Comparison of ENCODE assay signal across 8 mouse cellular contexts in the genomic region with DNA sequence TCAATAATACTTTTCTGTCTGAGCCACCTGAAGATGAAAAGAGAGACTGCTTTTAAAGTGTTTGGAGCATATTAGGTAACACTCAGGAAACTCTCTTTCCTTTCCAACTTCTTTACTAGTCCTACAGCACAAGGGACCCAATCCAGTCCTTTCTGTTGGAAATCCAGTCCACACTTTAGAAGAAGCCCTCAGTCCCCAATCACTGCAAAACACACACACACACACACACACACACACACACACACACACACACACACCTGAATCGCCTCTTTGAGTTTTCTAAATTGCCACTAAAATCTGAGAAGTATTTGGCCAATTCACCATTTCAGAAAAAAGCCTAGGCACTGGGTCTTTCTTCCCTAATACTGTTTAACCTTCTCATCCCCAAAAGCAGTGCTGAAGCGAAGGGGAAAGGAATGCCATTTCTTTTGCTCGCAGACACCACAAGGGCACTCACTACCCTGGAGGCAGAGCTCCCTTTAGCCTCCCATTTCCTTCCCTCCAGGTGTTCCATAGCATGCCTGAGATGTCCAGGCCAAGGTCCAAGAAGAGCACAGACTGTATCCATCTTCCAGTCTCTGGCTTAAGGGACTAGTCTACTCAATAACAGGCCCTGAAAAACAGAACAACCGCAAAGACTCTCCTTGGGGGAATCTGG. TPM values are rescaled to one million over a fixed set of nuclear protein-coding genes. Genes with fewer than 3 reads are reported as not detected.
DNase-seq lines count a peak whose midpoint lies in the region; ATAC-seq and TF ChIP-seq lines count a peak whose summit lies in the region.

No protein-coding gene starts in this region.

- no peaks in the 10 kb centered on the region for H3K4me1 ChIP-seq in neural tube, embryonic 12.5 days
- H3K4me1 ChIP-seq in neural tube, embryonic 15.5 days: peaks cover 2% of the 10 kb centered on the region; the same call in 1 of the 2 replicates
- H3K4me1 ChIP-seq in hindbrain, postnatal 0 days (ENCODE audit: insufficient read depth, low read length): no peaks in the 10 kb centered on the region
- no peaks in the 10 kb centered on the region for H3K4me1 ChIP-seq in stomach, postnatal 0 days (replicated peaks; ENCODE audit: control insufficient read depth, insufficient read depth)
- no peaks in the 10 kb centered on the region for H3K4me1 ChIP-seq in thymus, adult 2 months (replicated peaks; ENCODE audit: control insufficient read depth, insufficient read depth, low read length)

- H3K27me3 ChIP-seq in neural tube, embryonic 12.5 days (replicated peaks): no peaks in the 10 kb centered on the region
- H3K27me3 ChIP-seq in neural tube, embryonic 15.5 days (replicated peaks): no peaks in the 10 kb centered on the region
- no peaks in the 10 kb centered on the region for H3K27me3 ChIP-seq in hindbrain, postnatal 0 days (ENCODE audit: insufficient read depth, low read length)
- no peaks in the 10 kb centered on the region for H3K27me3 ChIP-seq in stomach, postnatal 0 days (ENCODE audit: control insufficient read depth, insufficient read depth, low read length)
- H3K27me3 ChIP-seq in thymus, adult 2 months (ENCODE audit: control insufficient read depth, insufficient read depth, low read length): no peaks in the 10 kb centered on the region

- WGBS in neural tube, embryonic 12.5 days: 28% methylated on average over 4 of the region's 4 CpGs
- 30% methylated on average over 4 of the region's 4 CpGs for WGBS in neural tube, embryonic 15.5 days
- 31% methylated on average over 4 of the region's 4 CpGs for WGBS in hindbrain, postnatal 0 days
- 37% methylated on average over 4 of the region's 4 CpGs for WGBS in stomach, postnatal 0 days
- WGBS in thymus, adult 2 months: 56% methylated on average over 4 of the region's 4 CpGs

- H3K4me2 ChIP-seq in neural tube, embryonic 12.5 days (replicated peaks): peak overlapping the region; percentile 16; the same call in 1 of the 2 replicates
- H3K4me2 ChIP-seq in neural tube, embryonic 15.5 days: no peak overlapping the region
- H3K4me2 ChIP-seq in hindbrain, postnatal 0 days (ENCODE audit: low read depth, low read length): 0 out of 2 replicates have a peak overlapping the region, but pooled peaks have one; percentile 16
- no peak overlapping the region for H3K4me2 ChIP-seq in stomach, postnatal 0 days (replicated peaks; ENCODE audit: low read depth)

- no peak for TF ChIP-seq CTCF in hindbrain, postnatal 0 days (IDR thresholded peaks at IDR 0.05; ENCODE audit: low read depth)
- no peak for TF ChIP-seq CTCF in stomach, postnatal 0 days (IDR thresholded peaks at IDR 0.05; ENCODE audit: low read depth)
- TF ChIP-seq CTCF in thymus, adult 2 months (IDR thresholded peaks at IDR 0.05; ENCODE audit: borderline replicate concordance, control insufficient read depth, extremely low read depth, insufficient read depth, low read length, poor library complexity): no peak

- no peak overlapping the region for H3K9ac ChIP-seq in neural tube, embryonic 12.5 days
- no peak overlapping the region for H3K9ac ChIP-seq in neural tube, embryonic 15.5 days (replicated peaks)
- H3K9ac ChIP-seq in hindbrain, postnatal 0 days (replicated peaks; ENCODE audit: low read length): no peak overlapping the region
- no peak overlapping the region for H3K9ac ChIP-seq in stomach, postnatal 0 days (ENCODE audit: low read length)

- TF ChIP-seq EP300 in stomach, postnatal 0 days (optimal IDR thresholded peaks at IDR 0.05): no peak

- H3K27ac ChIP-seq in neural tube, embryonic 12.5 days: no peak overlapping the region
- no peak overlapping the region for H3K27ac ChIP-seq in neural tube, embryonic 15.5 days (replicated peaks)
- no peak overlapping the region for H3K27ac ChIP-seq in hindbrain, postnatal 0 days
- no peak overlapping the region for H3K27ac ChIP-seq in stomach, postnatal 0 days (replicated peaks)
- H3K27ac ChIP-seq in thymus, adult 2 months (ENCODE audit: control insufficient read depth, insufficient read depth, low read length): no peak overlapping the region

- no peak for ATAC-seq in neural tube, embryonic 12.5 days (ENCODE audit: low FRiP score, low read depth)
- no peak for ATAC-seq in neural tube, embryonic 15.5 days (ENCODE audit: low FRiP score)
- ATAC-seq in hindbrain, postnatal 0 days: no peak
- no peak for ATAC-seq in stomach, postnatal 0 days (ENCODE audit: low FRiP score, low TSS enrichment)

- no peak for TF ChIP-seq POLR2A in thymus, adult 2 months (IDR thresholded peaks at IDR 0.05; ENCODE audit: control insufficient read depth, extremely low read depth, insufficient read depth, low read length, poor library complexity)

- H3K4me3 ChIP-seq in neural tube, embryonic 12.5 days: no peak overlapping the region
- H3K4me3 ChIP-seq in neural tube, embryonic 15.5 days (replicated peaks): no peak overlapping the region
- H3K4me3 ChIP-seq in hindbrain, postnatal 0 days (ENCODE audit: low read length): no peak overlapping the region
- H3K4me3 ChIP-seq in stomach, postnatal 0 days (ENCODE audit: low read depth, low read length): no peak overlapping the region
- no peak overlapping the region for H3K4me3 ChIP-seq in thymus, adult 2 months (ENCODE audit: control insufficient read depth, insufficient read depth, low read length)

- peak; percentile 38 to 40 for DNase-seq in cerebellum, postnatal 14 days
- DNase-seq in cerebellum, adult 9-10 months: no peak
- peak; percentile 53 for DNase-seq in hindbrain, postnatal 0 days (ENCODE audit: low spot score)
- peak; percentile 21 for DNase-seq in stomach, postnatal 0 days (ENCODE audit: low spot score)
- DNase-seq in spleen, adult 18-20 months: no peak
- no peak for DNase-seq in thymus, adult 2 months

- H3K9me3 ChIP-seq in neural tube, embryonic 12.5 days: no peaks in the 10 kb centered on the region
- H3K9me3 ChIP-seq in neural tube, embryonic 15.5 days (replicated peaks): no peaks in the 10 kb centered on the region
- H3K9me3 ChIP-seq in hindbrain, postnatal 0 days (ENCODE audit: low read length): no peaks in the 10 kb centered on the region
- H3K9me3 ChIP-seq in stomach, postnatal 0 days (ENCODE audit: control insufficient read depth, low read length): no peaks in the 10 kb centered on the region

- H3K36me3 ChIP-seq in neural tube, embryonic 12.5 days: no peaks in the 10 kb centered on the region
- H3K36me3 ChIP-seq in neural tube, embryonic 15.5 days: no peaks in the 10 kb centered on the region
- no peaks in the 10 kb centered on the region for H3K36me3 ChIP-seq in hindbrain, postnatal 0 days (ENCODE audit: insufficient read depth, low read length)
- H3K36me3 ChIP-seq in stomach, postnatal 0 days (ENCODE audit: control insufficient read depth, insufficient read depth, low read length): no peaks in the 10 kb centered on the region
- H3K36me3 ChIP-seq in thymus, adult 2 months (ENCODE audit: control insufficient read depth, insufficient read depth, low read length): no peaks in the 10 kb centered on the region

RNA-seq across cellular contexts. Expression of gene Gpc4, which starts 28.4 kb away (rescaled TPM):
- 16.0 and 16.9 TPM in 2 replicates for polyA plus RNA-seq in neural tube, embryonic 12.5 days (2016; fragmentation: Nextera tagmentation; extraction: Ambion mirVana)
- polyA plus RNA-seq in neural tube, embryonic 15.5 days (2015; fragmentation: Nextera tagmentation; extraction: Ambion mirVana): 12.7 and 15.3 TPM in 2 replicates
- 3.1 and 3.2 TPM in 2 replicates for total RNA-seq in hindbrain, postnatal 0 days (2014; rRNA removed)
- 9.7 and 10.3 TPM in 2 replicates for polyA plus RNA-seq in hindbrain, postnatal 0 days (2015; fragmentation: Nextera tagmentation; extraction: Ambion mirVana)
- polyA plus RNA-seq in stomach, postnatal 0 days (2015; fragmentation: Nextera tagmentation; extraction: Ambion mirVana): 23.1 and 25.0 TPM in 2 replicates
- polyA plus RNA-seq in thymus, adult 2 months (2012; rRNA removed): 3.9 and 5.0 TPM in 2 replicates

Comparison
In these comparisons a context has a peak if more than half of its experiments do, and no peak if none do; other contexts are left out.
1. DNase-seq: peak in cerebellum, postnatal 14 days (2 of 2), hindbrain, postnatal 0 days (single experiment) and stomach, postnatal 0 days (single experiment); none in cerebellum, adult 9-10 months (single experiment), spleen, adult 18-20 months (0 of 2) and thymus, adult 2 months (single experiment).
2. H3K4me2 ChIP-seq: peak in neural tube, embryonic 12.5 days (single experiment) and hindbrain, postnatal 0 days (single experiment); none in neural tube, embryonic 15.5 days (single experiment) and stomach, postnatal 0 days (single experiment).